Mouse (Mus musculus) heart, adult 2 months (tissue): ENCODE results near the gene Cdk11b.

Experiments used
- CTCF ChIP-seq: fragments of 200-600 bp; IDR thresholded peaks from 2 replicates; pipeline ENCODE4 v1.8.1; 2022; ENCODE audit warnings: antibody characterized with exemption, mild to moderate bottlenecking, moderate library complexity
- EP300 ChIP-seq: fragments of 200-500 bp; IDR thresholded peaks from 2 replicates; pipeline ENCODE4 v1.6.1; 2011; ENCODE audit warnings: low read depth, low read length, control low read depth; ENCODE audit not compliant: insufficient read depth
- POLR2A ChIP-seq: fragments of 200-500 bp; IDR thresholded peaks from 2 replicates; pipeline ENCODE4 v1.6.1; 2011; ENCODE audit warnings: mild to moderate bottlenecking, low read depth, low read length, control low read depth; ENCODE audit not compliant: insufficient read depth

DNA sequence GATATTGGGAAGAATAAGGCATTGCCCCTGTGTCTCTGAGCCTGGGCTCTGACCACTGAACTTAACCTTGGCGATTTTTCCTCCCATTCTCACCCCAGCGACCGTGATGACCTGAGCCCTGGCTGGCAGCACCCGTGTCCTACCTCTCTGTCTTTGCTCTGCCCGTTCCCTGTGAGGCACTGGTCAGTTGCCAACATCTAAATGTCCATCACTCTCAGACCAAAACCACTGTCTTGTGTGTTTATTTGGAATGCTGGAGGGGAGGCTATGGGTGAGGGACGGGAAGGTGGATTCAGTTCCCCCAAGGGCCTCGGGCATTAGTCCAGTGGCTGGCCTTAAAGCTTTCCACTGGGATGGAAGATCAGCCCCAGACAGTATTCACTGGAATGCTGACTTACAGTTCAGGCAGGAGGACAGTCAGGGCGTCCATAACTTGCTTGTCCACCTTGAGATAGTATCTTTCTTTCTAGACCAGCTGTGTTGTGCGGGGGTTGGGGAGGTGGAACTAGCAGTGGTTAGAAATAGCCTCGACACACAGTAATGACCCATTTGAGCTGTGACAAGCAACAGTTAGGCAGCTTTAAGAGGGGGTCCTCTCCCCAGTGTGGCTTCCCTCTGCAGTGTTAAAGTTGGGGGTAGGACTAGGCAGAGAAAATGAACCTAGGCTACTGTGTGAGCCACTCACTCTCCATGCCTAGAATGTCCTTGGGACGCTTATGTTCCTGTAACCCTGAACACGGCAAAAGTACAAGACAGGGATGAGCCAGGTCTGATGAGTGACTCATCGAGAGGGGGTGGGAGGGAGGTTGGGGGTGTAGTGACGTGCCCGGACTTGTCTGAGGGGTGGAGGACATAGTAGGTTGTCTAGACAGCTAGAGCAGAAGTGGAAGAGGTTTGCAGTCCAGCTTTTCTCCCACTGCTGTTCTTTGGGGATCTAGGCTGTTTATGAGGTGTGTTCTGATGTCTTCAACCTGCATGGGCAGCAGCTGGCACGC is 71.9 kb downstream of the Cdk11b start:
- TF ChIP-seq EP300: no peak
- no peak for TF ChIP-seq CTCF
- no peak for TF ChIP-seq POLR2A
